Mouse (Mus musculus) lung, postnatal 0 days (tissue): ENCODE results near the gene Pcdh11x.

Experiments used
- CTCF ChIP-seq: IDR thresholded peaks from 2 replicates; pipeline ENCODE4 v1.5.1; 2016; ENCODE audit warnings: antibody characterized with exemption, mild to moderate bottlenecking
- EP300 ChIP-seq: IDR thresholded peaks from 2 replicates; pipeline ENCODE4 v1.6.1; 2016; ENCODE audit warnings: antibody characterized with exemption, mild to moderate bottlenecking, control low read depth

- TF ChIP-seq CTCF, result no peak
- no peak for TF ChIP-seq EP300
Measured at GRCm38 (mm10) chrX:120524986-120525385, 234.9 kb downstream of the Pcdh11x start.
